Mouse (Mus musculus) heart, postnatal 4 days (tissue): ENCODE results near the gene Klrb1a. TPM values are rescaled to one million over a fixed set of nuclear protein-coding genes. Genes with fewer than 3 reads are reported as not detected.
A peak's percentile ranks its signal among the peaks of the same experiment; 100 is the strongest.
"Not testable (repeated sequence)": the region's sequence is repeated elsewhere in the genome, so short reads cannot be mapped to it uniquely, and the experiment has no call there.

Experiments
- DNase-seq: peaks from one replicate; pipeline ENCODE4 v3.0.0; 2021
- total RNA-seq, 2 experiments: library from RNA; stranded (reverse); gene quantifications; 2 replicates each; pipeline ENCODE4 v1.2.3; 2021

Klrb1a gene
- total RNA-seq, result not detected

DNA sequence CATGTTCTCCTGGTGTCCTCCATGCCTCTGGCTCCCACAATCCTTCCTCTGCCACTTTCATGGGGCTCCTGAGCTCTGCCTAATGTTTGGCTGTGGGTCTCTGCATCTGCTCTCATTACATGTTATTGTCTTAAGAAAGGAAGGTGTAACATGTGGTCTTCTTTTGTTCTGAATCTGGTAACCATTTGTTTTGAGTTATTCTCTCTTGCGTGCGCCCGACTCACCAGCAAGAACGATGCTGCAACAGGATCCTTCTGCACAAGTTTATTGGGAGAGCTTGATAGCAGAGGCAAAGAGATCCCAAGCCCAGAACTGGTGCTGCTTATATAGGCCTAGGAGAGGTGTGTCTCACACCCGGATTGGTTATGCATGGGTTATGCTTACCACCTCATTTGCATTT lies at the start of gene Klrb1a:
Gene Klrb1a (minus strand): TSS at position 101 of the 400 bp plus-strand sequence.
- DNase-seq, result not testable (repeated sequence)

DNA sequence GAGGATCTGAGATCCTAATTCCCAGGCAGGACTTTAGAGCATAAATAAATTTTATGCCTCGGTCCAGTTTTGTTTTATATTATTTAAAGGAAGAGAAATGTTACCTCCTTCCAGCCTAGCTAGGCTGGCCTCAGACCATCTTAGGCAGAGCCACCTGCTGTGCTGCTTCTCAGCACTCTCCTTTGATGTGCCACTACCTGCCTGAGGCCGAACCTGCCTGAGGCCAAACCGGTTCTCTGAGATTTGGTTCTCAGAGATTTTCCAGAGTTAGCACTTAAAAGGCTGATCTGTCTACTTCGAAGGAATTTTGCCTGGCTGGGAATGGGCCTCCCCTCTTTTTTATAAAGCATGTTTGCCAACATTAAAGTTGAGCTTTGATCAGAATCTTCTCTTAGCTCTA lies 46.6 kb upstream of the Klrb1a start:
- no peak for DNase-seq

DNA sequence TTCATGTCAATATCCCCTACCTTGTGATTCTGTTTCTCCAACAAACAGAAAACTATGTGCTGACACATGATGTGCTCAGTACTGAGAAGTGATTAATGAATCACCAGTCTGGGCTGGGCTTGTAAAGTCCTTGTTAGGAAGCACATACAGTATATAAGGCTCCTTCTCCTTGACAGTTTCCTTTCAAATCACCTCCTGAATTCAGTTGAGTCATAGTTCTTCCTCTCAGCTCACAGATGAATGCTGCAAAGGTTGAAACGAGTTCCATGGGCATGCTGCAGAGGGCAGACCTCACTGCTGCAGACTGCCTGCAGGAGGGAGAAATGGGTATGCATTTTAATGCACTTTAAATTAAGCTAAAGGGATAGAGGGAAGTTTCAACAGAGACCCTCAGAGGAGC lies 38.9 kb upstream of the Klrb1a start, which contains the start of gene Clec2h:
Gene Clec2h (plus strand): TSS at position 180 of the 400 bp plus-strand sequence.
- DNase-seq, result no peak

DNA sequence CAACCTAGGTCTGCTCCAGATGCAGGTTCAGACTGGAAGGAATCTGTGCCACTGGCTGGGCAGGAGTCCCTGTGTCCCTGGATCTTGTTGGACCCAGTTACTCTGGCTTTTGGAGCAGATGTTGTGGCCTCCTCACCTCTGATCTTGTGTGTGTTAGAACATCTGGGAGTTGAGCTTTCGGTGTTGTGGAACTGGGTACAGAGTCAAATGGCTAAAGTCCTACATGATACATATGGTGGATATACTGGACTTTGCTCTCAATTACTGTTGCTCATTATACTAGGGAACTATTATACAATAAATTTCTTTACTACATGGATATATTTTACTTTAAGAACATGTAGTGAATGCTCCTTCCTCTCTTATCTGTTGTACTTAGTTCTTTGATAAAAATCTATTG lies 37.9 kb upstream of the Klrb1a start:
- no peak for DNase-seq

DNA sequence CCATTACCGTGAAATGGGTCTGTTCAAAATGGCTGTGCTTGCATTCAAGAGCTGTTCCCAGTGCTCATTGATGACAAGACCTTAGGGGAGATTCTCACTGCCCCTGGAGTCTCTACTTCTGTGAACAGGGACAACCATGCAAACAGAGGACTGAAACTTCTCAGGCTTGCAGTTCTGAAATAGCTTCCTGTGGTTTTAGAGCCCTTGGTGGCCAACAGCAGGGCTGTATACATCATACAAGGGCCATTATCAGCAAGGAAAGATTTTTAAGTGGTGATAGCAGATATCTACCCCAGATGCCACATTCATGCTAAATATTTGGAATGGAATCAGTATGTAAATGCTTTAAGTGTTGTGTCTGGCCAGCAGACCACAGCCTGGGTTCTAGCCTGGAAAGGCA lies 29.6 kb upstream of the Klrb1a start:
- no peak for DNase-seq

DNA sequence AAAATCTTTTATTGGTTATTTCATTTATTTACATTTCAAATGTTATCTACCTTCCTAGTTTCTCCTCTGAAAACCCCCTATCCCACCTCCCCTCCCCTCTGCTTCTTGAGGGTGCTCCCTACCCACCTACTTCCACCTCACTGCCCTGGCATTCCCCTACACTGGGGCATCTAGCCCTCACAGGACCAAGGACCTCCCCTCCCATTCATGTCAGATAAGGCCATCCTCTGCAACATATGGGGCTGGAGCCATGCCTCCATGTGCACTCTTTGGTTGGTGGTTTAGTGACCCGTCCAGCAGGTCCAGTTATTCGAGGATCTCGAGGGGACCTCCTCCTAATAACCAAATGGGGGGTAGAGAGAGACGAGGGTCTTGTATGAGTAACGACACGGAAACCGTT lies 27.5 kb upstream of the Klrb1a start:
- not testable (repeated sequence) for DNase-seq

DNA sequence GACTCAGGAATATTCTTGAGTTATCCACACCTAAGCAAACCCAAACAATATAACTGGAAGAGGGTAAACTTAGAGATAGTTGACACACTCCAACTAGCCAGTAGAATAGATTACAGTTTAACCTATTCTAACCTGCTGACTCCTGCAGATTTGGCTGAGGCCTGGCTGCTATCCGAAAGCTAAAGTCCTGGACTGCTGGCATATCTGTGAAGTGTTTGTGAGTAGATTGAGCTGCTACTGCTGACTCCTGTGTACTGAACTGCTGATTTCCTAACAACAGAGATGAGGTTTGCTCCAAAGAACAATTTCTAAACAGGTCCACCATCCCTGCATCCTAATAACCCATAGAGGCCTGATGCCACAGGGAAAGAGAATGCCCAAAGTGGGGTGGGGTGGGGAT lies 26.9 kb upstream of the Klrb1a start:
- no peak for DNase-seq

DNA sequence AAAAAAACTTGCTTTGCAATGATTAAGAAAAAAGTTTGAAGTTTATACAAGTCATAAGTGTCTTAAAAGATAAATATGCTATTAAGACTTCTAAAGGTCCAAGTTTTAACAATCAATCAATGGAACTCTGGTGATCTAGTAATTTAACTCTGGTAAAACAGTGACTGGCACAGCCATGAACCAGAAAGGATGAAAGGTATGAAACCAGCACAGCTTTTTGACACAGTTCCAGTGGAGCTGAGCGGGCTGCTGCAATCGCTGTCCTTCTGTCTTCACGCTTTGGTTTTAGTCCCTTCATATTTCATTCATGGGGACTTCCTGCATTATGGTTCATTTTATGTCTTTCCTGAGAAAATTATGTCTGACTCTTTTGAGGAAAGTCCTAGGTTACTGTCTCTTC lies 26.3 kb upstream of the Klrb1a start:
- DNase-seq, result no peak

DNA sequence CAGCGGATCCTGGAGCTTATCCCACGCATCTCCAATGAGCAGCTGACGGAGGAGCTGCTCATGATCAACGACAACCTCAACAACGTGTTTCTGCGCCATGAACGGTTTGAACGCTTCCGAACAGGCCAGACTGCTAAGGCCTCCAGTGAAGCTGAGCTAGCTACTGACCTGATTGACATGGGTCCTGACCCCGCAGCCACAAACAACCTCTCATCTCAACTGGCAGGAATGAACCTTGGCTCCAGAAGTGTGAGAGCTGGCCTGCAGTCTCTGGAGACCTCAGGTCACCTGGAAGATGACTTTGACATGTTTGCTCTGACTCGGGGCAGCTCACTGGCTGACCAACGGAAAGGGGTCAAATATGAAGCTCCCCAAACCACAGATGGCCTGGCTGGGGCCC lies 22.4 kb upstream of the Klrb1a start:
- DNase-seq, result not testable (repeated sequence)

DNA sequence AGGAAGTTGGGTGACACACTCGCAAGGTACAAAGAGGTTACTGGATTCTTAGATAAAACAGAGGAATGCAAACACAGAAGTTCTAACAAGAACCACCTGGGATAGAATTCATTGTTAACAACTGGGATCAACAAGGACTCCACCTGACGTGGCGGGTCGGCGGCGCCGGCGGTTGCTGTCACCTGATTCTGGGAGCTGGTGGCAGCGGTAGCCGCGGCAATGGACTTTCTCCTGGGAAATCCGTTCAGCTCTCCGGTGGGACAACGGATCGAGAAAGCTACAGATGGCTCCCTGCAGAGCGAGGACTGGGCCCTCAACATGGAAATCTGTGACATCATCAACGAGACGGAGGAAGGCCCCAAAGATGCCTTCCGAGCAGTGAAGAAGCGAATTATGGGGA lies 21.4 kb upstream of the Klrb1a start:
- DNase-seq, result not testable (repeated sequence)

DNA sequence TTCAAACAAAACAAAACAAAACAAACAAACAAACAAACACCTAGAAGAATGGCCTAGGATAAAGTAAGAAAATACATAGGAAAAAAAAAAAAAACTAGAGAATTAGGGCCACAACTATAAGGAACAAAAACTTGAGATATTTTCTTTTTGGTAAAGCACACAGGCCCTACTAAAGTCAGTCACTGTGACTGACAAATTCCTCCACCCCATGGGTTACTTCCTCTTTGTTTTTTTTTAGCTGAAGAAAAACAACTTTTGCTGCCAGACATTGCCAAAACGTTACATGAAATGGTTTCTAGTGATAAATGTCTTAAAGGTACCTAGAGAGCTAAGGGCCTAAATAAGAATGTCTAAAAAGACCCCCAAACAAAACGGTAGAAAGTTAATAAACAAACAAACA lies 20.7 kb upstream of the Klrb1a start:
- no peak for DNase-seq

DNA sequence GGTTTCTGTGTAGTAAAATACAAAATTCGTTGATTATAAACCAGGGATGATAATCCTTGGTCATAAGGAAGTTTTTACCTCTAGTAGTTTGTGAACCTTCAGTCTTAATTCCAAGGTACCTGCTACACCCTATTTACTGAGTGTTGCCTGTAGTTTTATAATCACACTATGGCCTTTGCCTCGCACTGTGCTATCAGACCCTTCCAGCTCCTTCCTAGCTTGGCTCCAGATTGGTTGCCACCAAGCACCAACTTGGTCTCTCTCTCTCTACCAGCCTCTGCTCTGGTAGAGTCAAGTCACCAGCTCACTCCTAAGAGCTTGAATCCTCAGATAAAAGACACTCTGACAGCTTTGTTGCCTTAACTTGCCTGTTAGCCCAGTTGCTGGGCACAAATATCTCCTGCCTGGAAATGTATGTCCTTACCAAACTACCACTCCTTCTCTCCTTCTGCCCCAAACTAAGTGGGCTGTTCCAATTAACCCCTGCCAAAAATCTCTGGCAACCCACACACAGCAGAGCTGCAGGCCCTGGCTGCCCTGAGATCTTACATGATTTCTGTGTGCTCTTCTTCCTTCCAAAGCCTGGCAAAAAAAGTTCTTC lies 17.9 kb upstream of the Klrb1a start:
- no peak for DNase-seq

DNA sequence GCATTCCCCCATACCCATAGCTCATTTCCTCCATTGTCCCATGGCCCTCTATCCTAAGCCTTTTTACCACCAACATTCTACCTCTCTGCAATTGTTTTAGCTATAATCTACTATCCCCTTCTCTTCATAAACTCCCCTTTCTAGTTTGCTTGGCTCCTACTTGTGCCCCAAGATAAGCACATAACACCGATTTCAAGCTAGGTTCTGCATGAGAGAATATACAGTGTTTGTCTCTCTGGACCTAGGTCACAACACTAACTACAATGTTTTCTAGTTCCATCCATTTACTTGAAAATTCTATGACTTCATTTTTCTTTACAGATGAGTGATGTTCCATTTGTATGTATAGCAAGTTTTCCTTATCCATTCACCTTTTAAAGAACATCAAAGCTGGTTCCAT lies 17.3 kb upstream of the Klrb1a start:
- DNase-seq, result no peak

DNA sequence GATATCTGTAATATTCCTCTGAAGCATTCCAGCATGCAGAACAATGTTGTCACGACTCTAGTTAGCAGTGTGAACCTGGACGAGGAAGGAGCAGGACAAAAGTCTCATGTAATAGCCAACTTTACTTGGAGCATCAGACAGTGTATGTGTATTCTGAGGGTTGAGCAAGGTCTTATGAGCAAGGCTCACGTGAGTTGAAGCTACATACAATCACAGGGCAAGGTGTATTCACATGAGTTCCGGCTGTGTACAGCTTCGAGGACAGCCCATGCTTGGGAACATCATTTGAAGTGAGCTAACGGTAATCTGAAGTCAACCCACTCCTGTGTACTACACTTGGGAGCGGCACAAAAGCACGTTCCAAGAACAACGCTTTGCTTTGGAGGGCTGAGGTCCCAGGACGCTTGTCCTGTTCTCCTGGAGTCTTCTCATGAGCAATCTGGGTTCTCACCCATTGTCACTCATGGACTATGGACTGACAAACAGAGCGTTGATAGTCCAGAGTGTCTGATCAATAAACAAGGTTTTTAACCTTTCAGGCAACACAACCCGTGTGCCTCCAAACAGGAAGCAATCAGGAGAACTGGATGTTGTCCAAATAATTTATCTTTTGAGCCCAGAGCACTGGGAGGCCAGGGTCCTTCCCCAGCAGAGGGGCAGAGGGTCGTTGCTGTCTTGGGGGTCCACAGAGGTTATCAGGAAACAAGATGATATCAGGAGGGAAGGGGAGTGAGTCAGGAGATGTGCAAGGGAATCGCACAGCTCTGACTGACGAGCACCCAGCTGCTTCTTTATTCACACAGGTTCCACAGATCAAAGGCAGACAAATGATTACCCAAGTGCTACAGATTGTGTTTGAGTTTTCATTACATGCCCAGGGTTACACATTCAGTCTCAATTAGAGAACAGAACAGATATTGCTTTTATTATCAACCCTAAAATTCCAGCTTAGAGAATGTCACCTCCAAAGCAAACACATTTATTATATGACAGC lies 7.9 kb upstream of the Klrb1a start:
- not testable (repeated sequence) for DNase-seq

DNA sequence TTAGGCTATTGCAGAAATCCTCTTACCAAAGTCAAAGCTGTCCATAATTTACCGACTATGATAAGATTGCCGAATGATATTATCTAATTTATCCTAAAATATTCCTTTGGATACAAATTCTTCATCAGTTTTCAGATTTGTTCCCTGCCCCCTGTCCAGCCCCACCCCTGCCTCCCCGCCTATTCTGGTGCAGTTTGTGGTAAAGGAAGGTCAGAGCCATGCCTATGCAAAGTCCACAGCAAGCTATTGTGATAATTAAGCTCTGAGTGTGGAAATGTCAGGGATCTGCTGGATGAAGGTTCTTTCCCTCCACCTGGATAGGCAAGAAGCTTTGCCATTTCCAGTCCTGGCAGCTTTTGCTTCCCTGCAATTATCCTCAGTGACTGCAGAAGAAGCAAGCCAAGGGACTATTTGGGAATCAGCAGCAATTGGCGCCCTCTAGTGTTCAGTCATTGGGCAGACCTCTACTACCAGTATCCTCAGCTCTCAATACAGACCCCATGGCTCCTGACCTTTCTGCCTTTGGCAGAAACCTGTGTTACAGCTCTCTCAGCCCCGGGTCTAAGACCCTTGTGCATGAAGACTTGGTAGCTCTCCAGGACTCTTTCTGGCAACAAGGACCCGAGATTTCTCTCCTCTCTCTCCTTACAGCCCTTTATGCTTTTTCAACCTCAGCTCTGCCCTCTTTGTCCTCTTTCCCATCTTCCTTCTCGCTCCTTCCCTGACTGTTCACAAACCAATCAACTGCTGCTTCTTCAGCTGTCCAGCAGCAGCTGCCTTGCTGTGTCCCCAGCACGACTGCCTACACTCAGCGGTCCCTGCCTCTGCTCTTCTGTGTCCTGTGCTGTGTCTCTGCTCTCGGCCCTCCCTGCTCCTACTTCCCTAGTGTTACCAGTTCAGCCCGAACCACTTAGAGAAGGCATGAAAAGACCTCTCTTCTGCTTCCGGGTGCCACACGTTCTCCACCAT lies 6.7 kb upstream of the Klrb1a start:
- DNase-seq, result peak; percentile 54

DNA sequence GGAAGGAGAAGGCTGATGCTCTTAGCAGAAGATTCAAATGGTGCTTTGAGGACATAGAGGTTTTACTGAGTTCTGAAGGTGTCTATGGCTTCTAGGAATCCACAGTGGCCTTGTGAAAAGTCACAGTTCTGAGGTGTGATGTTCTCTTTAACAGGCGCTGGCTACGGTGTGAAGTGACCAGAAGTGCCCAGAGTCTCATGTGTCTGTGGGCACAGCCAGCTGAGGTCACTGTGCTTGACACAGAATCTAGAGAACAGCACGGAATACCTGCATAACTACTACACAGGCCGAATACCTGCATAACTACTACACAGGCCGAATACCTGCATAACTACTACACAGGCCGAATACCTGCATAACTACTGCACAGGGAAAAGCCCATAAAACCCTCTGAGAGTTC lies 1.9 kb upstream of the Klrb1a start:
- not testable (repeated sequence) for DNase-seq

DNA sequence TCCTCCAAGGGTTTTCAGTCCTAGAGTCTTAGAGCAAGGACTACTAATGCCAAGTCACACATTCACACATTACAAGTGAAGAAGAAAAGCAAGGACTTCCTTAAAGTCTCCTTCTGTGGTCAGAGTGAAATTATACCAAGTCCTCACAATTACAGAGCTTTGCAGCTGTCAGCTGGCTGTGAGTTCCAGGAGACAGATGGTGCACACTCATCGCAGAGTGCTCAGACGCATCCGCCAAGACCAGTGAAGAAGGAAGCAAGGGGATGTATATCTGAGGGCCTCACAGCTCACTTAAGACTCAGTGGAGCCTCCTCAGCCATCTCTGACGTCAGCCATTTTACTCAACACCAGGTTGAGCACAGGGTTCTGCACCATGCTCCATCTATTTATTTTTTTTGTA lies 1.1 kb upstream of the Klrb1a start:
- no peak for DNase-seq

DNA sequence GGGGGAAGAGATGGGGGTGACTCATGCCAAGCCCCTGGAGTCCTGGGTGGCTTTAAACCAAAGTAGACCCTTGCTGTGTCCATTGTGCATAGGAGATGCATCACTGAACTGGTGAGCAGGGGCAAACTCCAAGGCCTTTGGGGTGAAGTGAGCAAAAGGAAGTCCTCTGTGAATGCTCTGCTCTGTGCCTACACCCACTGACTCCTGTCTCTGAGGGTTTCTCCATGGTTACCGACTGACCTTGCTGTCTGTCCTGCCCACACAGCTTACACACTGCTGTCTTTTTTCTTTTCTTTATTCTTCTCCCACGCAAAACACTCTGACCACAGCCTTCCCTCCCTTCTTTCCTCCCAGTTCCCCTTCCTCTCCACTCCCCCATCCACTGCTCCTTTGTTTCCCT lies 600 bp downstream of the Klrb1a start:
- DNase-seq, result no peak

DNA sequence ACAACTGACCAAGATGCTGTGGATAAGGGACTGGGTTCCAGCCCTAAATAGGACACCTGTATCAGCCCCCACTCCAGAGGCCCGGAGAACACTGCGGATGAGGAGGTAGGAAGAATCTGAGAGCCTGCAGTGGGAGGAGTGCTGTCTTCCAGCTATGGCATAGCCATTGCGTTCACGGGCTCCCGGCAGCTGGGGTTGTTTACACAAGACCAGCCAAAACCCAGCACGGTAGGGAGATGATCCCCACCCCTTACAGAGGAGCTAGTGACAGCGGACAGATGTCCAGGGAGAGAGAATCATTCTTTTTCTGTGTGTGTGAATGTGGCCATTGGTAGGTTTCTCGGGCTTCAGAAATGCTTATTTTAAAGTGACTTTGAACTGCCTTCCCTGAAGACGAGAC lies 17.0 kb downstream of the Klrb1a start:
- DNase-seq, result no peak

DNA sequence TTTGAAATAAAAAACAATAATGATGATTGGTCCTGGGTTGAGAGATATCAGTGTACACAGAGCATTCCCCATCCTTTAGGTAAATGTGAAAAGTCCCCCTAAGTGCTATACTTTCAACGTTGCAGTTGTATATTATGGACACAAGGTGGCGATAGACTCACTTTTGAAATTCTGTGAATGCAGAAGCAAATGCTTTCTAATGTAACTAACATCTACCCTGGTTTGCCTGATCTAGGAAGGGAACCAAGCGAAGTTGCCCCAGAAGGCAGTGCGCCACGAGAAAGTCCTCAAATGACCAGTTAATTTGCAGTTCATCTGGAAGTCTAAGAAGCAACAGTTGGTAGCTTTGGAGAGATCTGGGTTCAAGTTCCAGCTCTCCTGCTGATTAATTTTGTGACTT lies 18.8 kb downstream of the Klrb1a start:
- DNase-seq, result no peak

DNA sequence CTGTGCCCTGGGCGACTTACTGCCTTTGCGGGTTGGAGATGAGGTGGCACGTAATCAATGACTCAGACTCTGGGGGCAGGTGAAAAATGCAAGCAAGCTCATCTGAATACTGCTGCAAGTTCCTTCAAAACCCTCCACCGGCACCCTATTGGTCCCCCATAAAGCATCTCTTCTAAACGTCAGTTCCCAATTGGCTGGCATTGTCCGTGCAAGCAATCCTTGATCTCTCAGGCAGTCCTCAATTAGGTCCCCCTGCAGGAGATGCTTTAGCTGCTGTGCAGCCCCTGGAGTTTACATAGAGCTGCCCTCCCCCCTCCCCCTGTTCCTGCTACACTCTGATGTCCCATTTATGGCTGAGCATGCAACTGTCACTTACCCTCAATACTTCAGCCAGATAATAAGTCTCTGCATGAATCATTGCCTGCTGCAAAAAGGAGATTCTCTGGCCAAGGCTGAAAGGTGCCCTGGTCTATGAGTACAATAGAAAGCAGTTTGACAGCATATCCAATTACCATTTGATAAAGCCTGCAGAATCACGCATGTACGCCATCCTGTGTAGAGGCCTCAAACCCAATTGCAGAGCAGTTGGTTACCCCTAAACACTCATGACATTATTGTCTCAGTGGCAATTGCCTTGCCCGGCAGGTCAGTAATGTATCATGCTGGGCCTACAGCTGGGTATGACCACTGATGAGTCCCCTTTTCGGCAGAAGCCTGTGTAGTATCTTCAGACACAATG lies 20.7 kb downstream of the Klrb1a start:
- no peak for DNase-seq

DNA sequence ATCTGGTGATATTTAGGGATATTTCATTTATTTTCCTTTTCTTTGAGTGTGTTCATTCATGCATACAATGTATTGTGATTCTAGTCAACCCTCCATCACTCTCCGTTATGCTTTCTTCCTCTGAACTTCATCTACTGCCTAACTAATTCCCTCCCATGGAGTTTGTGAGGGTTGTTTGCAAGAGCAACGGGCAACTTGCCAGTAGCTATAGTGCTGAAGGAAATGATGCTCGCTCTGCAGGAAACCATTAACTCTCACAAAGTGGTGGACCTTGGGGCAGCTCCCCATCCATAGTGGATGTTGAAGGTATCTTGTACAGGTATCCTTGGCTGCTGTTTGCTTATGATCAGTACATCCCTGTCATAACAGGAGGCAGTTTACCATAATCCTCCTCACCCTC lies 21.3 kb downstream of the Klrb1a start:
- DNase-seq, result no peak
